Mouse (Mus musculus) left cerebral cortex, adult 2 months (tissue): ENCODE data around the gene Map3k14. TPM values are rescaled to one million over a fixed set of nuclear protein-coding genes. Genes with fewer than 3 reads are reported as not detected.

Experiments used
- DNase-seq, 2 experiments: peaks; one replicate each; pipeline ENCODE4 v3.0.0; 2021 to 2022; ENCODE audit warnings: low spot score in 2 of 2, mixed read lengths in 1 of 2; ENCODE audit errors: extremely low spot score in 1 of 2
- H3K27ac ChIP-seq: fragments of 200-600 bp; 2 replicates; pipeline ENCODE4 v1.8.1; 2022
- H3K4me3 ChIP-seq: fragments of 200-600 bp; 2 replicates; pipeline ENCODE4 v1.8.1; 2022
- CTCF ChIP-seq: fragments of 200-600 bp; IDR thresholded peaks from 2 replicates; pipeline ENCODE4 v1.8.1; 2022; ENCODE audit warnings: antibody characterized with exemption, mild to moderate bottlenecking, moderate library complexity
- intact Hi-C: fragments of 180-260 bp; cut with DNase I; formaldehyde crosslinking; loops from one replicate; pipeline ENCODE4 v1.15.1; 2025
- total RNA-seq, 2 experiments: library from RNA; stranded (reverse); gene quantifications; 2 replicates each; pipeline ENCODE4 v1.2.3; 2021

Map3k14 gene
- total RNA-seq, 2 experiments from 2014 or later = 4.4 to 4.9 TPM

- DNase-seq = no peak
- Histone ChIP-seq H3K27ac (no peak overlapping the region), H3K4me3 (no peak overlapping the region)
- no peak for TF ChIP-seq CTCF
- intact Hi-C loops = no loop called here
Measured at GRCm38 (mm10) chr11:103177815-103178485, 89.3 kb downstream of the Map3k14 start.

GRCm38 (mm10) chr11:103177216-103177615, 90.1 kb downstream of the Map3k14 start:
- Histone ChIP-seq H3K4me3 (no peak overlapping the region), H3K27ac (no peak overlapping the region)
- DNase-seq = no peak
- intact Hi-C loops = no loop called here
- TF ChIP-seq CTCF = no peak

- intact Hi-C loops = no loop called here
- H3K27ac ChIP-seq = no peak overlapping the region
- DNase-seq = no peak
- H3K4me3 ChIP-seq = no peak overlapping the region
- no peak for TF ChIP-seq CTCF
Measured at GRCm38 (mm10) chr11:103176510-103176909, 90.8 kb downstream of the Map3k14 start.

- TF ChIP-seq CTCF = no peak
- DNase-seq = no peak
- H3K4me3 ChIP-seq = no peak overlapping the region
- intact Hi-C loops = no loop called here
- H3K27ac ChIP-seq = no peak overlapping the region
Measured at GRCm38 (mm10) chr11:103175688-103176442, 91.4 kb downstream of the Map3k14 start.

- no peak for TF ChIP-seq CTCF
- Histone ChIP-seq H3K4me3 (no peak overlapping the region), H3K27ac (no peak overlapping the region)
- DNase-seq = peak in 1 of 2 experiments; percentile 15
- intact Hi-C loops = loop anchor here (5.0 kb wide), 1 partner anchor 92 kb away; the partner anchor contains the start of gene Map3k14
Measured at GRCm38 (mm10) chr11:103174891-103175391, 92.3 kb downstream of the Map3k14 start.

GRCm38 (mm10) chr11:103174411-103174832, 92.8 kb downstream of the Map3k14 start:
- intact Hi-C loops = loop anchor here (5.0 kb wide), 1 partner anchor 93 kb away; the partner anchor contains the start of gene Map3k14
- peak in 1 of 2 experiments; percentile 7 for DNase-seq
- Histone ChIP-seq H3K4me3 (no peak overlapping the region), H3K27ac (no peak overlapping the region; the same call in 1 of the 2 replicates)
- TF ChIP-seq CTCF = no peak

- H3K4me3 ChIP-seq = 0 out of 2 replicates have a peak overlapping the region, but pooled peaks have one; percentile 15
- no peak for TF ChIP-seq CTCF
- peak overlapping the region; percentile 95 for H3K27ac ChIP-seq
- intact Hi-C loops = loop anchor here (5.0 kb wide), 1 partner anchor 93 kb away; the partner anchor contains the start of gene Map3k14
- peak in 1 of 2 experiments; percentile 35 for DNase-seq
Measured at GRCm38 (mm10) chr11:103173771-103174344, 93.4 kb downstream of the Map3k14 start.

GRCm38 (mm10) chr11:103173041-103173770, 94.1 kb downstream of the Map3k14 start:
- intact Hi-C loops = loop anchor here (5.0 kb wide), 1 partner anchor 94 kb away; the partner anchor contains the start of gene Map3k14
- DNase-seq = peak in 1 of 2 experiments; percentile 7
- H3K27ac ChIP-seq = peak overlapping the region; percentile 95
- H3K4me3 ChIP-seq = 0 out of 2 replicates have a peak overlapping the region, but pooled peaks have one; percentile 85
- TF ChIP-seq CTCF = no peak

- peak overlapping the region; percentile 85 for H3K4me3 ChIP-seq
Measured at GRCm38 (mm10) chr11:103172392-103173040, 94.8 kb downstream of the Map3k14 start.

GRCm38 (mm10) chr11:103171703-103172391, 95.4 kb downstream of the Map3k14 start:
- Histone ChIP-seq H3K4me3 (peak overlapping the region; percentile 85), H3K27ac (peak overlapping the region; percentile 95)
- TF ChIP-seq CTCF = no peak
- intact Hi-C loops = loop anchor here (2.0 to 5.0 kb wide), 3 partner anchors 13 to 95 kb away; partner anchors contain the start of gene Map3k14
- peak in 1 of 2 experiments; percentile 10 for DNase-seq

More at GRCm38 (mm10) chr11:103172392-103173040, 94.8 kb downstream of the Map3k14 start:
- intact Hi-C loops = loop anchor here (5.0 kb wide), 1 partner anchor 95 kb away; the partner anchor contains the start of gene Map3k14
- H3K27ac ChIP-seq = peak overlapping the region; percentile 95
- no peak for TF ChIP-seq CTCF
- DNase-seq = peak in 1 of 2 experiments; percentile 7
